Mouse (Mus musculus): ENCODE measurements around the gene Cdkl5.

Cdkl5 gene

GRCm38 (mm10) chrX:160994543-160995121 lies at the start of gene Cdkl5:
TSS of gene Cdkl5 (minus strand) at chrX:160994704.
- peak; percentile 84 to 89 for DNase-seq (ENCODE audit: low spot score in 2 of 2)

GRCm38 (mm10) chrX:161033235-161033803 lies 38.8 kb upstream of the Cdkl5 start:
- peak; percentile 3 to 11 for DNase-seq (ENCODE audit: low spot score in 2 of 2)

GRCm38 (mm10) chrX:161032423-161032822 lies 37.9 kb upstream of the Cdkl5 start:
- DNase-seq (ENCODE audit: low spot score in 2 of 2): no peak

- DNase-seq (ENCODE audit: low spot score in 2 of 2): no peak
Measured at GRCm38 (mm10) chrX:161030233-161030632, 35.7 kb upstream of the Cdkl5 start.

- no peak for DNase-seq (ENCODE audit: low spot score in 2 of 2)
Measured at GRCm38 (mm10) chrX:161024475-161024874, 30.0 kb upstream of the Cdkl5 start.

- no peak for DNase-seq (ENCODE audit: low spot score in 2 of 2)
Measured at GRCm38 (mm10) chrX:161021548-161021947, 27.0 kb upstream of the Cdkl5 start.

- DNase-seq (ENCODE audit: low spot score in 2 of 2): no peak
Measured at GRCm38 (mm10) chrX:161018179-161018578, 23.7 kb upstream of the Cdkl5 start.

- DNase-seq (ENCODE audit: low spot score in 2 of 2): no peak
Measured at GRCm38 (mm10) chrX:161006272-161006671, 11.8 kb upstream of the Cdkl5 start.

- no peak for DNase-seq (ENCODE audit: low spot score in 2 of 2)
Measured at GRCm38 (mm10) chrX:160996051-160996450, 1.5 kb upstream of the Cdkl5 start.

- no peak for DNase-seq (ENCODE audit: low spot score in 2 of 2)
Measured at GRCm38 (mm10) chrX:160995131-160995667, 695 bp upstream of the Cdkl5 start.

GRCm38 (mm10) chrX:160993749-160994539 lies 560 bp downstream of the Cdkl5 start:
- DNase-seq (ENCODE audit: low spot score in 2 of 2): no peak

GRCm38 (mm10) chrX:160992703-160993102 lies 1.8 kb downstream of the Cdkl5 start:
- DNase-seq (ENCODE audit: low spot score in 2 of 2): no peak

- DNase-seq (ENCODE audit: low spot score in 2 of 2): no peak
Measured at GRCm38 (mm10) chrX:160990276-160990675, 4.2 kb downstream of the Cdkl5 start.

GRCm38 (mm10) chrX:160977919-160978318 lies 16.6 kb downstream of the Cdkl5 start:
- DNase-seq (ENCODE audit: low spot score in 2 of 2): no peak

- DNase-seq (ENCODE audit: low spot score in 2 of 2): no peak
Measured at GRCm38 (mm10) chrX:160971991-160972545, 22.4 kb downstream of the Cdkl5 start.

- DNase-seq (ENCODE audit: low spot score in 2 of 2): no peak
Measured at GRCm38 (mm10) chrX:160958593-160959131, 35.8 kb downstream of the Cdkl5 start.

GRCm38 (mm10) chrX:160949583-160949982 lies 44.9 kb downstream of the Cdkl5 start:
- no peak for DNase-seq (ENCODE audit: low spot score in 2 of 2)

GRCm38 (mm10) chrX:160944722-160945121 lies 49.8 kb downstream of the Cdkl5 start:
- DNase-seq (ENCODE audit: low spot score in 2 of 2): no peak

GRCm38 (mm10) chrX:160935541-160935940 lies 59.0 kb downstream of the Cdkl5 start:
- peak in 1 of 2 experiments; percentile 4 for DNase-seq (ENCODE audit: low spot score in 2 of 2)

- DNase-seq (ENCODE audit: low spot score in 2 of 2): no peak
Measured at GRCm38 (mm10) chrX:160930656-160931055, 63.8 kb downstream of the Cdkl5 start.

- no peak for DNase-seq (ENCODE audit: low spot score in 2 of 2)
Measured at GRCm38 (mm10) chrX:160928870-160929269, 65.6 kb downstream of the Cdkl5 start.

- no peak for DNase-seq (ENCODE audit: low spot score in 2 of 2)
Measured at GRCm38 (mm10) chrX:160919022-160919637, 75.4 kb downstream of the Cdkl5 start.
